Mouse (Mus musculus): ENCODE results near the gene Lactbl1. TPM values are rescaled to one million over a fixed set of nuclear protein-coding genes. Genes with fewer than 3 reads are reported as not detected.

Gene Lactbl1
- total RNA-seq (2023), result not detected

DNA sequence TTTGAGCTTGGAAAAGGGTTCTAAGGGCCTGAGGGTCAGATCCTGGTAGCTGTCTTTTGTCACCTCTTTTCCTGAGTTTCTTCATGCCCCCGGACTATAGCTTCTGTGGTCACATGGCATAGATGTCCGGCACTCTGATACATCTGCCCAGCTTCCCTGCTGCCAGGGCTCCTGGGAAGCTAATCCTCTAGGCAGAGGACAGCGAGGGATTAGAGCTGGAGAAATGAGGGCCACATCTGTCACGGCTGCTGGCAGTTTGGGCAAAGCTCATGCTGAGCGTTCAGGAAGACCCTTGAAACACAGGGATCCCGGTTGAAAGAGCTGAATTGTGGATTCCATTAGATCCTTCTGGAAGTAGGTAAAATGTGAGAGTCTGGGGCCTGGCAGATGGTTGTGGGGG is at the start of gene Lactbl1:
Gene Lactbl1, plus strand, starts transcription at position 234 of the 400 bp plus-strand sequence.

DNA sequence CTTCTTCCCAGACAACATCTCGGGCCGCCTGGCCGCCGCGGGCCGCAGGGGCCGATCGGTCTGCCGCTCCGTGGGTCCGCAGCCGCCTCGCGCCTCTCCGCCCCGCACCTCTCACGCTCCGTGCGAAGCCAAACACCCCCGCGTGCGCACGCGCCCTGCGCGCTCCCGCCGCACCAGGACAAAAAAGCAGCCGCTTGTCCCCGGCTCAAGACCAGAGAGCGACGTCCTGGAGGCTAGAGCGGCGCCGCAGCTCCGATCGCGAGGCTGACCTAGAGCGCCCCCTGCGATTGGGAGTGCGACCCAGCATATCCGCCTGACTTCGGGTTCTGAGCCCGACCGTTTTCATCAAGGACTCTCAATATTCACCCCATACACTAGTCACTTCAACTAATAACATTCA is 19.9 kb upstream of the Lactbl1 start, which contains the start of gene Kdm1a:
Gene Kdm1a, minus strand, starts transcription at position 156 of the 400 bp plus-strand sequence.

DNA sequence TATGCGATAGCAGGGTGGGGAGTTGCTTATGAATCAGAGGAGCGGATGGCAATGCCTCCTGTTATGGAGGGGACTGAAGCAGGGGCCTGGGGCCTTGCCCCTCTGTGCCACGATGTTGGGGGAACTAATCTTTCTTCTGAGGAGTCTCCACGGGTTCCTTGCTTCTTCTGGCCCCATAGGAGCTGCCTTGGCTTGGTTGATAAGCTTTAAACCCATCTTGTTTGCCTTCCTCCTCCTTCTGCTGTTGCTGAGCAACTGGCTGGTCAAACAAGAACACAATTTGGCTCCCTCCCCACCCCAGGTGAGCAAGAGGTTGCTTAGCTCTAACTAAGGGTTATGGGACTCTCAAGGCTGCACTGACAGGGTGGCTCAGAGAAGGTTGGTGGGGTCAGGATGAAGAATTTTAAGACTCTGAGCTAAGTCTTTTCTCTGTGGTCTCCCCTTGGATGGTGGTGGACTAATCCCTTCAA is 12.0 kb upstream of the Lactbl1 start, which contains the start of gene Tex46:
Gene Tex46, plus strand, starts transcription at position 51 of the 470 bp plus-strand sequence.

Other genes with a start within 250 kb of the Lactbl1 start
- not detected for gene Htr1d, start 199.1 kb upstream of the Lactbl1 start, total RNA-seq (2023)
- gene 6030445D17Rik, start 160.4 kb upstream of the Lactbl1 start, total RNA-seq (2023), result not detected
- 3.4 TPM for gene Luzp1, start 152.9 kb upstream of the Lactbl1 start, total RNA-seq (2023)
- gene Kdm1a, start 19.9 kb upstream of the Lactbl1 start, total RNA-seq (2023), result 63.5 TPM
- gene Tex46, start 12.2 kb upstream of the Lactbl1 start, total RNA-seq (2023), result not detected
- gene Ephb2, start 213.4 kb downstream of the Lactbl1 start, total RNA-seq (2023), result not detected